Mouse (Mus musculus): ENCODE measurements around the gene Sh3gl1. TPM values are rescaled to one million over a fixed set of nuclear protein-coding genes. Genes with fewer than 3 reads are reported as not detected.

Gene Sh3gl1
- total and polyA plus RNA-seq, 3 experiments: 29.3 to 39.0 (median 38.0) TPM

DNA sequence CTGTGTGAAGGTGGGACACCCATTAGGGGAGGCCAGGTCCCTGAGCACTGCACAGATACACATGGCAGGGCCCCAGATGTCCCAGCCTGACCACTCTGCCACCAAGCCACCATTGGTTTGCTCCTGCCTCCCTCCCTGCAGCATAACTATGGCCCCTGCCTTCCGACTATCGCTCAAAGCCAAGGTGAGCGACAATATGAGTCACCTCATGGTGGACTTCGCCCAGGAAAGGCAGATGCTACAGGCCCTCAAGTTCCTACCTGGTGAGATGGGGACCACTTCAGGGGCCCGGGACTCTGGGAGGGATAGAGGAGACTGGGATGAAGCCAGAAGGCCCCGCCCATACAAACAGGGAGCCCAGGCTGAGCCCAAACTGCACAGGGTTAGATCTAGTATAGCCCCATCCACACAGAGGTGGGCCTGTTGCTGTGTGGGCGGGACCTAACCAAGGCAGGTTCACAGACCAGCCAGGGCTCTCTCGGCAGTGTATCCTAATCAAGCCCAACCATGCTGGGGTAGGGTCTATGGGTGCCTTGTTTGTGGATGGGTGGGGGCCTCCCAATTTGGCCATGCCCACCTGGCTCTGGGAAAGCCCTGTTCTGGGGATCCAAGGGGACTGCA, 46.0 kb downstream of the Sh3gl1 start:
- H3K4me2 ChIP-seq (ENCODE audit: insufficient read depth, low read depth, poor library complexity, severe bottlenecking): no peak overlapping the region
- TF ChIP-seq SMC3 (IDR thresholded peaks at IDR 0.05; ENCODE audit: low read depth, low read length) (no peak), ZC3H11A (IDR thresholded peaks at IDR 0.05; ENCODE audit: low read depth, low read length) (no peak), GABPA (IDR thresholded peaks at IDR 0.05; ENCODE audit: insufficient replicate concordance, low read depth, low read length) (no peak), MAX (IDR thresholded peaks at IDR 0.05; ENCODE audit: low read length) (no peak), UBTF (IDR thresholded peaks at IDR 0.05; ENCODE audit: low read depth, low read length) (no peak), POLR2AphosphoS2 (IDR thresholded peaks at IDR 0.05; ENCODE audit: low read depth, low read length) (no peak), NRF1 (IDR thresholded peaks at IDR 0.05; ENCODE audit: low read depth, low read length) (no peak), ZKSCAN1 (IDR thresholded peaks at IDR 0.05; ENCODE audit: borderline replicate concordance, low read depth, low read length) (no peak), MYC (IDR thresholded peaks at IDR 0.05; ENCODE audit: low read depth, low read length) (no peak), ETS1 (conservative IDR thresholded peaks at IDR 0.05; ENCODE audit: low read depth, low read length) (no peak), CHD1 (IDR thresholded peaks at IDR 0.05; ENCODE audit: low read depth, low read length) (no peak), USF2 (conservative IDR thresholded peaks at IDR 0.05; ENCODE audit: low read depth, low read length) (no peak), SIN3A (IDR thresholded peaks at IDR 0.05; ENCODE audit: low read length) (no peak), MAFK (IDR thresholded peaks at IDR 0.05; ENCODE audit: insufficient replicate concordance, low read length) (no peak), HCFC1 (IDR thresholded peaks at IDR 0.05; ENCODE audit: low read depth, low read length) (no peak), USF1 (IDR thresholded peaks at IDR 0.05; ENCODE audit: low read depth, low read length) (no peak), ZNF384 (IDR thresholded peaks at IDR 0.05; ENCODE audit: low read depth, low read length) (no peak), POLR2A (IDR thresholded peaks at IDR 0.05; ENCODE audit: low read depth, low read length) (no peak), RAD21 (IDR thresholded peaks at IDR 0.05; ENCODE audit: low read depth, low read length) (no peak)
- DNase-seq (ENCODE audit: extremely low read depth): no peak
- no peaks in the 10 kb centered on the region for H3K9me3 ChIP-seq (replicated peaks; ENCODE audit: low read length)
- H3K4me3 ChIP-seq (replicated peaks in 1 of 3; ENCODE audit: low read depth in 2 of 3, low read length in 2 of 3, poor library complexity in 1 of 3): no peak overlapping the region
- no peak overlapping the region for H3K9ac ChIP-seq (ENCODE audit: insufficient read depth, low read depth)
- H3K27ac ChIP-seq (ENCODE audit: insufficient read depth, low read depth): no peak overlapping the region
- dilution Hi-C loops (cut with MboI; ENCODE audit: extremely low pct_ligation_motif_present, extremely low pct_unique_long_range_greater_than_20kb, low sequenced_read_pairs): no loop called here
- H3K4me1 ChIP-seq (ENCODE audit: control insufficient read depth in 1 of 2, insufficient read depth in 2 of 2): no peaks in the 10 kb centered on the region
- H3K27me3 ChIP-seq (replicated peaks): peaks cover 84% of the 10 kb centered on the region
- in situ Hi-C loops (cut with MboI; ENCODE audit: low pct_ligation_motif_present, low pct_unique_long_range_greater_than_20kb, low sequenced_read_pairs): no loop called here
- H3K79me2 ChIP-seq (replicated peaks; ENCODE audit: control insufficient read depth, extremely low read depth, insufficient read depth, poor library complexity, severe bottlenecking): no peaks in the 10 kb centered on the region
- H3K36me3 ChIP-seq (replicated peaks in 1 of 2; ENCODE audit: control insufficient read depth in 1 of 2, insufficient read depth in 1 of 2, low read length in 1 of 2): no peaks in the 10 kb centered on the region
